Mouse (Mus musculus) ZHBTc4 (cell line): ENCODE results near the gene Sspo.
A peak's percentile ranks its signal among the peaks of the same experiment; 100 is the strongest.

Source experiments
- DNase-seq: peaks from one replicate; pipeline ENCODE4 v3.0.0-alpha.2; 2011; ENCODE audit warnings: low read depth, low spot score

Gene Sspo

DNA sequence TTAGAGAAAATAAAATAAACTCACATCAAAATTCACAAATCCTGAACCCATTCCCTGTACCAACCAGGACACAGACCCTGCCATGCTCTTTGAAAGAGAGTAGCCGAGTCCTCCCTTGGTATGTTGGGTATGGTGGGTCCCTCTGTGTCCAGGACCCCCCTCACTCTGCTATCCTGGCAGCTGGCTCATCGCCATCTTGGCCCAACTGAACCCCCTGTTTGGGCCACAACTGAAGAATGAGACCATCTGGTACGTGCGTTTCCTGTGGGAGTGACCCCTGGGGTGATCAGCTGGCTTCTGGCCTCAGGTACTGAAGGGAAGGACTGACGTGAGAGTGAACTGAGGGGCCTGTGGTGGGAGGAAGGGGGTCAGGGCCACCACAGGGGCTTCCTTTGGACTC, 91.8 kb downstream of the Sspo start:
- DNase-seq: no peak

GRCm38 (mm10) chr6:48540721-48541120, 92.7 kb downstream of the Sspo start:
- no peak for DNase-seq

DNA sequence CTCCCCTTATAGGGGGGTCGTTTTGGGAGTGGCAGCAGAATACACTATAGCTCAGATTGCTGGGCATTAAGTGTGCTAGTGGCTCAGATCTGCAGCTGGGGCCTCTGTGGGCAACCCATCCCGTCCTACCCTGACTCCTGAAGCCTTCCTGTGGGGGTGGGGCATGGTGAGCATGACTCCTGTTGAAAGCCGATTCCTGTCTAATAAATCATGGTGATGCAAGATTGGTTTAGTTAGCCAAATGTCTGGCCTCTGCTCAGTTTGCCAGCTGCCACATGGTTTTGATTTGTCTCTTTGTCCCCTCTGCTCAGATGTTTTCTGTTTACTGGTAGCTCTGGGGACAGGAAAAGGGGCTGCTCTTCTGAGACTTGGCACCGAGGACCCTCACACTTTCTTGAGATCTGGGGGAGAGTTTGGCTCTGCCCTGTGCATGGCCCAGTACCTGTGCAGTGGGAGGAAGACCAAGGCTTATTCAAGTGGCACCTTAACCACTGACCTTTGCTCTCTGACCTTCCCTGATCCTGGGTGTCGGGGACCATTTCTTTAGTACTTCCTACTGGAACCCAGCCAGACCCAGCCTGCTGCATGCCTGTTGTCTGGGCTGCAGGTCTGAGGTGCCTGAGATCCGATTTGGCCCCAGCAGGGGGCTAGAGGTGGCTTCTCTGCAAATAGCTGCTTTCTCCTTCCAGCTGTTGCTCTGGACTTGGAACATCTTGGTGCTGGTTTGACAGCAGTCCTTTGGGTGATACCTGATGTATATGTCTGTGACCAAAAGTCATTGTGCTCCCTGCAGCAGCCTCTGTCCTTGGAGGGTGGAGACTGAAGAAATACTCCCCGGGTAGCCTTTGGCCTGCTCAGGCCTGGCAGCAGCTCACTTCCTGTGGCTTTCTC, 93.8 kb downstream of the Sspo start:
- no peak for DNase-seq

GRCm38 (mm10) chr6:48542631-48543030, 94.6 kb downstream of the Sspo start:
- DNase-seq: no peak

DNA sequence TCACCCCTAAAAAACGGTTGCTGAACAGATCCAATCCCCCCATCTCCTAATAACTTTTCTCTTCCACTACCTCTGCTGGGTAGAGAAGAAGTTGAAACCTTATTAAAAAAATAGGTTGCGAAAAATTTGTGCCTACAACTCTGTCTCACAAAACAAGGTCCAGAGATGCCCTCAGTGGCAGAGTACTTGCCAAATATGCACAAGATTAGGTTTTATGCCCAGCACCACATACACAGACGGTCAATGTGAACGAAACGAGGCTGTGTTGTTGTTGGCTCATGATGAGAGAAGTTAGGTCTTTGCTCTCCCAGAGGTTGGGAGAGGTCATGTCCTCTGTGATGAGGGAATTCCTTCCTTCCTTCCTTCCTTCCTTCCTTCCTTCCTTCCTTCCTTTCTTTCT, 97.2 kb downstream of the Sspo start:
- DNase-seq: no peak

GRCm38 (mm10) chr6:48546271-48546670, 98.2 kb downstream of the Sspo start:
- DNase-seq: peak; percentile 51

DNA sequence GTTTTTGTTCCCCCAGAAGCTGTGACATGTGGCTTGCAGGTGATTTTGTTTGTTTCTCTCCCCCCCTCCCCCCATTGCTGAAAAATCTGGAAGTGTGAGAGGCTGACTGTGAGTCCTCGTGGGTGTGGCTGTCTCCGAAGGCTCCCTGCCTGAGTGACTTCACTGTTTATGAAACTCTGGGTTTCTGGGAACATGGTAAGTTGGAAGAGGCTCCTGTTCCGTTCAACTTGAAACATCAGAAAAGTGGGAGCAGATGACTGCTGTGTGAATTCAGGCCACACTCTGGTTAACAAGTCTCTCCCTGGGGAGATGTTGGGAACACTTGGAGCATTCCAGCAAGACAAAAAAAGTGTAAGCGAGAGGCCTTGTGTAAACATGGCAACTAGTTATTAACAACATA, 98.8 kb downstream of the Sspo start:
- no peak for DNase-seq

DNA sequence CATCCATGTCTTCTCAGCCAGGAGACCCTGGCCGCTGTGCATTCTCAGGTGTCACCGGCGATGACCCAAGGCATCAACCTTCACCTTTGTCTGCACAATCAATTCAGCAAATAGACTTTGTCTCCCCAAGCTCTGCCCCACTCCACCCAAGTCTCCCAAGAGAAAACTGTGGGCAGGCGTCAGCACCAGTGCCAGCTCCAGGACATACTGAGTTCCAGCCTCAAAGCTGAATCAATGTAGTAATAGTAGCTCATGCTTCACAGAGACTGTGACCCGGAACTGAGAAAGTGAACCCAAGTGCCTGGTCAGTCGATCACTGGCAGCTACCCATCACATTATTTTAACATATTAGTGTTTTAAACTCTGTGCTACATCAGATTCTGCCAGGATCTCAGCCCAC, 100.3 kb downstream of the Sspo start:
- no peak for DNase-seq
